Mouse (Mus musculus): ENCODE measurements at regions not wholly inside any gene's neighbourhood (a gene's known extent, or its start where the extent isn't known, plus 50 kb on each side); places are given as distances from the start of the nearest gene placed in this dataset.
"Not testable (repeated sequence)": the region's sequence is repeated elsewhere in the genome, so short reads cannot be mapped to it uniquely, and the experiment has no call there.

DNA sequence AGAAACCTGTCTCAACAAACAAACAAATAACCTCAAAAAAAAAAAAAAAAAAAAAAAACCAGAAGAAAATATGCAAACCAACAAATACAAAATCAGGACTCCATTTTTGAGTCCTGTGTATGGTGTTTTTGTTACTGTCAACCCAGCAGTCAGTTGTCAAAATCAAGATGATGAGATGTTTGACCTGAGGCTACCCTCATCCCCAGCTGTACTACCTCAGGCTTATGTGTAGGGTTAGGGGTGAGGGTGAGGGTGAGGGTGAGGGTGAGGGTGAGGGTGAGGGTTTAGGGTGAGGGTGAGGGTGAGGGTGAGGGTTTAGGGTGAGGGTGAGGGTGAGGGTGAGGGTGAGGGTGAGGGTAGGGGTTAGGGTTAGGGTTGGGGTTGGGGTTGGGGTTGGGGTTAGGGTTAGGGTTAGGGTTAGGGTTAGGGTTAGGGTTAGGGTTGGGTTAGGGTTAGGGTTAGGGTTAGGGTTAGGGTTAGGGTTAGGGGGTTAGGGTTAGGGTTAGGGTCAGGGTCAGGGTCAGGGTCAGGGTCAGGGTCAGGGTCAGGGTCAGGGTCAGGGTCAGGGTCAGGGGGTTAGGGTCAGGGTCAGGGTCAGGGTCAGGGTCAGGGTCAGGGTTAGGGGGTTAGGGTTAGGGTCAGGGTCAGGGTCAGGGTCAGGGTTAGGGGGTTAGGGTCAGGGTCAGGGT is 97.0 kb upstream of the Vmn2r87 start:
- peak; percentile 7 to 20 for DNase-seq

GRCm38 (mm10) chr10:130566426-130566825 is 69.2 kb upstream of the Vmn2r87 start:
- not testable (repeated sequence) for DNase-seq

DNA sequence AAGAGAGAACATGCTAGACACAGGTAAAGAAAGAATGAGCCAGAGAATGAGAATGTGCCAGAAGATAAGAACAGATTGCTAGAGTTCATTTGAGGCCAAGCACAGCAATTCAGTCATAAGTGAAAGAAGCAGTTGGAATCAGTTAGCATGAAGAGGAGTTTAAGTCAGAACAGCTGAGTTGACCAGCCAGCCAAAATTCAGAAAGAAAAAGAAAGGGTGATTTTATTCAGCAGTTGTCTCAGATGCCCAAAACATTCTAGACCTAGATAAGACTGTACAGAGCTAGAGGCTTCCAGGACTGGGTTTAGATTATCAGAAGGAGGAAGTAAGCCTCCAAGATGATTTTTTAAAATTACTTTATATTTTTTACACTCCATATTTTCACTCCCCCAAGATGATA is 51.4 kb upstream of the Vmn2r87 start:
- DNase-seq, result no peak
